Comparison of ENCODE assay signal across 8 mouse cellular contexts in genomic region chr9:73560037-73560436, GRCm38 (mm10).
DNase-seq lines count a peak whose midpoint lies in the region; ATAC-seq and TF ChIP-seq lines count a peak whose summit lies in the region.

No protein-coding gene starts in this region.

- no peak for TF ChIP-seq POLR2A in kidney, adult 2 months (IDR thresholded peaks at IDR 0.05; ENCODE audit: low read depth, low read length)

- 43% methylated on average over 5 of the region's 5 CpGs for WGBS in kidney, adult 2 months
- 31% methylated on average over 5 of the region's 5 CpGs for WGBS in kidney, embryonic 15.5 days
- 64% methylated on average over 5 of the region's 5 CpGs for WGBS in hindbrain, embryonic 13.5 days
- 68% methylated on average over 5 of the region's 5 CpGs for WGBS in hindbrain, embryonic 12.5 days

- H3K36me3 ChIP-seq in kidney, adult 2 months (ENCODE audit: control insufficient read depth, insufficient read depth, low read length) = no peaks in the 10 kb centered on the region
- H3K36me3 ChIP-seq in kidney, embryonic 15.5 days = no peaks in the 10 kb centered on the region
- H3K36me3 ChIP-seq in hindbrain, embryonic 13.5 days = no peaks in the 10 kb centered on the region
- no peaks in the 10 kb centered on the region for H3K36me3 ChIP-seq in hindbrain, embryonic 12.5 days

- H3K4me3 ChIP-seq in kidney, adult 2 months (ENCODE audit: insufficient read depth, low read depth, low read length) = no peak overlapping the region
- no peak overlapping the region for H3K4me3 ChIP-seq in gastrocnemius, adult 2 months
- H3K4me3 ChIP-seq in kidney, embryonic 15.5 days (replicated peaks) = no peak overlapping the region
- no peak overlapping the region for H3K4me3 ChIP-seq in hindbrain, embryonic 13.5 days
- no peak overlapping the region for H3K4me3 ChIP-seq in hindbrain, embryonic 12.5 days

- no peaks in the 10 kb centered on the region for H3K9me3 ChIP-seq in kidney, embryonic 15.5 days (replicated peaks)
- H3K9me3 ChIP-seq in hindbrain, embryonic 13.5 days = no peaks in the 10 kb centered on the region
- no peaks in the 10 kb centered on the region for H3K9me3 ChIP-seq in hindbrain, embryonic 12.5 days (replicated peaks)

- no peak for TF ChIP-seq CTCF in kidney, adult 2 months (conservative IDR thresholded peaks at IDR 0.05; ENCODE audit: insufficient read depth, insufficient read length, low read depth, low read length)
- TF ChIP-seq CTCF in gastrocnemius, adult 2 months (IDR thresholded peaks at IDR 0.05) = no peak

- ATAC-seq in kidney, embryonic 15.5 days (replicated peaks; ENCODE audit: low FRiP score) = 0 out of 2 replicates have a peak, but pooled peaks have one; percentile 15
- ATAC-seq in hindbrain, embryonic 13.5 days (ENCODE audit: low FRiP score) = no peak
- no peak for ATAC-seq in hindbrain, embryonic 12.5 days (ENCODE audit: low FRiP score)

- peak; percentile 54 for DNase-seq in kidney, adult 2 months
- no peak for DNase-seq in kidney, adult 18-20 months
- DNase-seq in adrenal gland, adult 18-20 months (ENCODE audit: low spot score in 2 of 2) = peak; percentile 33 to 64
- peak; percentile 56 for DNase-seq in gastrocnemius, adult 2 months
- no peak for DNase-seq in B cell, adult 2 months

- no peak overlapping the region for H3K9ac ChIP-seq in kidney, embryonic 15.5 days
- no peak overlapping the region for H3K9ac ChIP-seq in hindbrain, embryonic 13.5 days
- H3K9ac ChIP-seq in hindbrain, embryonic 12.5 days = no peak overlapping the region

- no peak overlapping the region for H3K27ac ChIP-seq in kidney, adult 2 months (ENCODE audit: insufficient read depth, low read depth, low read length)
- no peak overlapping the region for H3K27ac ChIP-seq in gastrocnemius, adult 2 months
- no peak overlapping the region for H3K27ac ChIP-seq in kidney, embryonic 15.5 days
- H3K27ac ChIP-seq in hindbrain, embryonic 13.5 days = no peak overlapping the region
- no peak overlapping the region for H3K27ac ChIP-seq in hindbrain, embryonic 12.5 days

- H3K4me2 ChIP-seq in kidney, embryonic 15.5 days = no peak overlapping the region
- H3K4me2 ChIP-seq in hindbrain, embryonic 13.5 days = no peak overlapping the region
- H3K4me2 ChIP-seq in hindbrain, embryonic 12.5 days (replicated peaks) = no peak overlapping the region

- intact Hi-C loops in gastrocnemius, adult 2 months (cut with DNase I) = no loop called here

- H3K4me1 ChIP-seq in kidney, adult 2 months (ENCODE audit: control insufficient read depth, insufficient read depth, low read length) = no peaks in the 10 kb centered on the region
- H3K4me1 ChIP-seq in kidney, embryonic 15.5 days = 0 out of 2 replicates have a peak, but pooled peaks cover 8% of the 10 kb centered on the region
- H3K4me1 ChIP-seq in hindbrain, embryonic 13.5 days (replicated peaks) = peaks cover 6% of the 10 kb centered on the region; the same call in 1 of the 2 replicates
- H3K4me1 ChIP-seq in hindbrain, embryonic 12.5 days = no peaks in the 10 kb centered on the region

- no peaks in the 10 kb centered on the region for H3K27me3 ChIP-seq in kidney, adult 2 months (replicated peaks; ENCODE audit: control insufficient read depth, insufficient read depth, low read length)
- H3K27me3 ChIP-seq in kidney, embryonic 15.5 days = no peaks in the 10 kb centered on the region
- no peaks in the 10 kb centered on the region for H3K27me3 ChIP-seq in hindbrain, embryonic 13.5 days
- H3K27me3 ChIP-seq in hindbrain, embryonic 12.5 days = no peaks in the 10 kb centered on the region

Comparison
In these comparisons a context has a peak if more than half of its experiments do, and no peak if none do; other contexts are left out.
1. DNase-seq: peak in kidney, adult 2 months (single experiment), adrenal gland, adult 18-20 months (2 of 2) and gastrocnemius, adult 2 months (single experiment); none in kidney, adult 18-20 months (single experiment) and B cell, adult 2 months (0 of 2).